Mouse (Mus musculus): ENCODE results near the gene Sult5a1. TPM values are rescaled to one million over a fixed set of nuclear protein-coding genes. Genes with fewer than 3 reads are reported as not detected.

The Sult5a1 gene
- polyA plus RNA-seq, 1 experiment from 2014 or later, result 1.2 TPM

Small RNA genes within 50 kb of the gene (microRNA-seq; reads per million reads assigned to microRNA genes)
- gene Mir7079, result not detected
- gene Mir7080, result not detected

Other genes with a start within 250 kb of the Sult5a1 start
- gene Ankrd11, start 116.0 kb downstream of the Sult5a1 start, polyA plus RNA-seq (2015; fragmentation: Nextera tagmentation; extraction: Ambion mirVana), result 43.2 and 58.2 TPM in 2 replicates
- 48.7 and 50.1 TPM in 2 replicates for gene Spg7, start 95.4 kb downstream of the Sult5a1 start, polyA plus RNA-seq (2015; fragmentation: Nextera tagmentation; extraction: Ambion mirVana)
- gene Rpl13, start 56.0 kb downstream of the Sult5a1 start, polyA plus RNA-seq (2015; fragmentation: Nextera tagmentation; extraction: Ambion mirVana), result 629 and 772 TPM in 2 replicates
- gene Cpne7, start 40.9 kb downstream of the Sult5a1 start, polyA plus RNA-seq (2015; fragmentation: Nextera tagmentation; extraction: Ambion mirVana), result 0.68 and 1.1 TPM in 2 replicates
- 0.08 and 0.19 TPM in 2 replicates for gene Dpep1, start 27.9 kb upstream of the Sult5a1 start, polyA plus RNA-seq (2015; fragmentation: Nextera tagmentation; extraction: Ambion mirVana)
- gene Chmp1a, start 54.4 kb upstream of the Sult5a1 start, polyA plus RNA-seq (2015; fragmentation: Nextera tagmentation; extraction: Ambion mirVana), result 164 and 175 TPM in 2 replicates
- gene Spata33, start 54.5 kb upstream of the Sult5a1 start, polyA plus RNA-seq (2015; fragmentation: Nextera tagmentation; extraction: Ambion mirVana), result 7.6 and 7.7 TPM in 2 replicates
- gene Cdk10, start 66.5 kb upstream of the Sult5a1 start, polyA plus RNA-seq (2015; fragmentation: Nextera tagmentation; extraction: Ambion mirVana), result 37.2 and 42.4 TPM in 2 replicates
- 4.4 and 4.8 TPM in 2 replicates for gene Spata2l, start 77.9 kb upstream of the Sult5a1 start, polyA plus RNA-seq (2015; fragmentation: Nextera tagmentation; extraction: Ambion mirVana)
- 22.1 and 24.1 TPM in 2 replicates for gene Zfp276, start 95.9 kb upstream of the Sult5a1 start, polyA plus RNA-seq (2015; fragmentation: Nextera tagmentation; extraction: Ambion mirVana)
- 49.2 and 50.0 TPM in 2 replicates for gene Vps9d1, start 96.0 kb upstream of the Sult5a1 start, polyA plus RNA-seq (2015; fragmentation: Nextera tagmentation; extraction: Ambion mirVana)
- 9.3 and 11.0 TPM in 2 replicates for gene Fanca, start 160.3 kb upstream of the Sult5a1 start, polyA plus RNA-seq (2015; fragmentation: Nextera tagmentation; extraction: Ambion mirVana)
- gene Spire2, start 174.4 kb upstream of the Sult5a1 start, polyA plus RNA-seq (2015; fragmentation: Nextera tagmentation; extraction: Ambion mirVana), result 35.9 and 40.2 TPM in 2 replicates
- 317 and 328 TPM in 2 replicates for gene Tcf25, start 215.4 kb upstream of the Sult5a1 start, polyA plus RNA-seq (2015; fragmentation: Nextera tagmentation; extraction: Ambion mirVana)
- gene Mc1r, start 248.8 kb upstream of the Sult5a1 start, polyA plus RNA-seq (2015; fragmentation: Nextera tagmentation; extraction: Ambion mirVana), result 0.21 and 0.22 TPM in 2 replicates